Mouse (Mus musculus): Measurements from ENCODE around the gene Snhg11. TPM values are rescaled to one million over a fixed set of nuclear protein-coding genes. Genes with fewer than 3 reads are reported as not detected.

The Snhg11 gene
- total RNA-seq (2017), result not detected in 2 replicates

DNA sequence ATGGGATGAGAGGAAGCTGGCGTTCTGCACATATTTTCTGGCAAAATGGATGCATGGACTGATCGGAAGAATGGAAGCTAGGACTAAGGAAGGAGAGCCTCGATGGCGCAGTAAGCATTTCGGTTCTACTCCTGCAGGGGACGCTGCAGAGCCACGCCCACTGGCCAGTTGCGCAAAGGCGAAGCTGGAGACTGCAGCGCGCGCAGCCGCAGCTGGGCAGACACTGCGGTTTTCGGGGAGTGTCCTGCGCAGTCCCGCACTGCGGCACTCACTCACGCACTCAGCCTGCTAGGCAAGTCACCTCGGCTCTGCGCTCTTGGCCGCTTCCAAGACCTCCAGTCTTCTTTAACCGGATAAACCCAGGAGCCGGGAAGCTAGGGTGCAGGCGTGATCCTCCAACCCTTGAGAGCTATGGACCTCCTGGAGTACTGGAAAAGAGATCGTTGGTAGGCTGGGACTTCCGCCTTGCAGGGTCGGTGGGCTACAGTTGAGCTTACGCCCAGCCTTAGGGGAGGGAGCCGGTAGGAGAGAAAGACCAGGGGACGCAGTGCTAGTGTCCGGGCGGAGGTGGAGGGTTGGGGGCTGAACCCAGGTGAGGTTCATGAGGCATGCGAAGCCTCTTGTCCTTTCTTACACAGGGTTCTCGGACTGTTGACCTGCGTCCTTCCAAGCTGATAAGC, at the start of gene Snhg11:
Snhg11 (plus strand) TSS at position 196 of the 680 bp plus-strand sequence.
- ATAC-seq (ENCODE audit: extremely low read depth, insufficient number of reproducible peaks, low FRiP score, poor library complexity, severe bottlenecking), result no peak

DNA sequence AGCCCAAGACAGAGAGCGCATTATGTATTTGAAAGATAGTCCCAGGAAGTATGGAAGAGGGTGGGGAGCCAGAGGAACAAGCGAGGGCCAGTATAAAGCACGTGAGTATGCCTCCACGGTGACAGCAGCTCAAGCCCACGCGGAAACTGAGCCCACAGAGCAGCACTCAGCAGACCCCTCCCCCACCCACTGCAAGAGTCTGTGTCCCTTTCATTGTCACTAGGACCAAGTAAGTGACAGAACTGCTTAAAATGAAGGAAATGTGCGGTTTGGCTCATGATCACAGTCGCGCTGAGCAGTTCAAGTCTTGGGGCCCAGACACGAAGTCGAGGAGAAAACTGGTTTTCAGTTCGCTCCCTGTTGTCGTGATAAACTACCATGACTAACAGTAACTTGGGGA, 41.1 kb upstream of the Snhg11 start:
- ATAC-seq (ENCODE audit: extremely low read depth, insufficient number of reproducible peaks, low FRiP score, poor library complexity, severe bottlenecking), result no peak

DNA sequence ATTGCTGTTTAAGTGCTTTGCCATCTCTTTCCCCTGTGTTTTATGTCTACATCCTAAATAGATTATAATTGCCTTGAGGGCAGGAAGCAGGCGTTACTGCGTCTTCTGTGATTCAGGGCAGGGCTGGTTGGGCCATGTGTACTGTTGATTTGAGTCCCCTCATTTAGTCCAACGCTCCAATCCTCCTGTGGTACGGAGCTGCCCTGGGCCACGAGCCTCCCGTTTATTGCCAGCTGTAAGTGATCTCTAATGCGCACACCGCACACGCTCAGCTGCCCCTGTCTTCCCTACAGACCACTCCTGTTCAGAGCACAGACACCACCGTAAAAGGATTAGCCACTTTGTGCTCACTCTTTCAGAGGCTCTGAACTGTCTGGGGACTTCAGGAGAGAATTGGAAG, 37.7 kb upstream of the Snhg11 start:
- ATAC-seq (ENCODE audit: extremely low read depth, insufficient number of reproducible peaks, low FRiP score, poor library complexity, severe bottlenecking), result no peak

DNA sequence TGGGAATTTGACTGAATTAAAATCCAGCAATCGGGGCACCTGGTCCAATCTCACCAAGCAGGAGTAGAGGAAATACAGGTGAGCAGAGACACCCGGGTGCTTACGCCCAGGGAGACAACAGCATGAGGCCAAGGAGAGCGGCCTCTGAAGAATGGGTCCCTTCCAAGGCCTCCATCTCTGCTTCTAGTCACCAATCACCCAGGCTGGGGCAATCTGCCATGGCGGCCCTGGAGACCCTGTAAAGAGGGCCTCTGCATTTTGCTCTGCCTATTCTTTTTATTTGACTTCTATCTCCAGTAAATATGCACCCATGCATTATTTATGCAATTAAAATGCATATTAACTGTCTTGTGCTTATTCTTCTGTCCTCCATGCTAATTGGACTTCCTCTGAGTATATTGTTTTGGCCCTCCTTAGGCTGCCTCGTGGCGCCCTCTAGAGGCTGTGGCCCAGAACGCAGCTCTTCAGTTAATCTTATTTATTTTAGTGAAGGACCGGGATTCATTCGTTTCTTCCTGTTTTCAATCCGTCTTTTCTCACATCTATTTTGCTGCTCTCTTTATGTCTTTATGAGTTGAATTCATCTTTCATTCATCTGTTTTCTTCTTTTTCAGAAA, 35.4 kb upstream of the Snhg11 start:
- ATAC-seq (ENCODE audit: extremely low read depth, insufficient number of reproducible peaks, low FRiP score, poor library complexity, severe bottlenecking), result peak; percentile 66

DNA sequence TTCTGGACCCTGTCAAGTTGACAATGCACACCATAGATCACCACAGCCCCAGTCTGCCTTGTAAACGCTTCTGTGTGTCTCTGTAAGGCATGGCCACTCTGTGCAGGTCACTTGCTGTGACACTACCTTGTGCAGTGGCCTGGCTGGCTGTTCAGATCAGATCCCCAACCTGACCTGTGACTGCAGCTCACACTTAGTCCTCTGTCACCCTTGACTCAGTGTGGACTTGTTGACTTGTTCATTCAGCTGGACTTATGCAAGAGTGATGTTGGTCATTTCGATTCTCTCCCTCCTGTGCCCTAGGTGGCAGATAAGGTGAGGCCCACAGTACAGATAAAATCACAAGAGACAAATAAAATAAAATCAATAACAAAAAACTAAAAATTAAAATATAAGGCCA, 34.1 kb upstream of the Snhg11 start:
- ATAC-seq (ENCODE audit: extremely low read depth, insufficient number of reproducible peaks, low FRiP score, poor library complexity, severe bottlenecking), result no peak

DNA sequence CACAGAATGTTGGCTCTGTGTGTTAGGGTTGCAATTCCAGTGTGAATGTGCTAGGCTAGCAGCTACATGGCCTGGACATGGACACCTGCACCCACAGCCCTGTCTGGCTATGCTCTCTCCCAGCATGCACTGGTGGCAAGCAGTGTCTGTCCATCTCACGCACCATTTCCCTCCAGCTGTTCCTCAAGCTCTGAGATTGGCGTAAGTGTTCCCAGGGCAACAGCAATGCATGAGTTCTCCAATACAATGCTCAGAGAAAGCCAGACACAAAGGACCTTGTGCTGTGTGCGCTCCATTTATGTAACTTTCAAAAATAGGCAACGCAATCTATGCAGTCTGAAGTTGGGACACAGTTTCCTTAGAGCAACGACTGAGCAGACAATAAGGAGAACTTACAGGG, 31.9 kb upstream of the Snhg11 start:
- no peak for ATAC-seq (ENCODE audit: extremely low read depth, insufficient number of reproducible peaks, low FRiP score, poor library complexity, severe bottlenecking)

DNA sequence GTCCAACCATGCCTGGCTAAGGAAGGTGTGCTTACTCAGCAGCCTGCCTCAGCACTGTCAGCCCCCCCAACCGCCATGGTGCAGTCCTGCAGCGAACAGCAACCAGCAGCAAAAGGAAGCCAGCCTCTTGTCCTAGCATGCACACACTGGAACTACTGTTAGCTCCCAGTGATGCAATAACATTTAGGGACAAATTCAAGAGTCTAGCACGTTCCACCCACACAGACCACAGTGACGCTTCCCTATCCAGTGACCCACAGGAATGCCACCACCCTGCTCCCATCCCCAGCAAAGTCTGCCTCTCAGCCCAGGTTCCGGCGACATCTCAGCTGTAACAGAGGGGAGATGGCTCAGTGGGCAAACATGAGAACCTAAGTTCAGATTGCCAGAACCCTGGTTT, 29.0 kb upstream of the Snhg11 start:
- no peak for ATAC-seq (ENCODE audit: extremely low read depth, insufficient number of reproducible peaks, low FRiP score, poor library complexity, severe bottlenecking)

DNA sequence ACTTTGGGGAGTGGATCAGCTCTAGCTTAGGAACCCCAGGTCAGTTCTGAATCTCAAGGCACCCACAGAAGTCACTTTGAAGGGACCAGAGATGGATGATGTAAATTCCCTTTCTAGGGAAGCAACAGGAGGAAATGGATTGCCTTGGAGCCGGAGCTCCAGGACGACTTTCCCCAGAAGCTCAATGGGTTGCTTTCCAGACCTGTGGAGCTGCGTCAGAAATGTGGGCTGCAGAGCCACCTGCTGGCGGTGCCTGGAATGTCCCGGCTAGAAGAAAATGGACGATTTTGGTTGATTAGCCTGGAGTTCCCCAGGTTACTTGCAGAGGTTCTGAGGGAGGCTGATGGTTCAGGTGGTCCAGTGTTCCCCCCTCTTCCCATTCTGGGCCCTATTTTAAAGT, 27.6 kb upstream of the Snhg11 start:
- peak; percentile 84 for ATAC-seq (ENCODE audit: extremely low read depth, insufficient number of reproducible peaks, low FRiP score, poor library complexity, severe bottlenecking)

DNA sequence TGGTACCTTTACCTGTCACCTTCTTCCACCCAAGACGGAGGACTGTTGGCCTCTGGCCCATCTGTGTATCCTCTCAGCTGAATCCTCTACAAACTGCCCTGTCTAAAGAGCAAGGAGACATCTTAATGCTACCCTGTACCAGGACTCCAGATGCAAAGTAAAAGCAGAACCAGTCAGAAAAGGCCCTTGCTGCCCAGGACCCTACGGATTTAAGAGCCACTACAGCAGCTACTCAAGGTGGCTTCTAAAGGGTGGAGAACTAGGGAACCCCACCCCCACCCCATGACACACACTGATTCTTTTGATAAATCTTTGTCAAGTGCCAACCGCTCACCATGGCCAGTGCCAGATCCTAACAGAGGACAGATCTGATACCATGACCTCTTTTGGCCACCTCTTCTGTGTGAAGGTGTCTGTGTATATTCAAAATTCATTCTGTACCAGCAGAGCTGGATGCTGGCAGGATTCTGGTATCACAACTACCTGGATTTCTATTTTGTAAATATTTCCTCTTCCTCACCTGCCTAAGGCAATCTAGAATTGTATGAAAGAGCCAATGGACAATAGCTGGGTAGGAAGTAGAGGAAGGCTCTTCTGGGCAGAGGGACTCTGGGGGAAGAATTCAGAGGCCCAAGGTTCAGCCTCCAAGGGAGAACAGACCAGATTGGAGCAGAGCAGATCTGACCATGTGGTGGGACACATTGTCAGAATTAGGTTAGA, 22.5 kb upstream of the Snhg11 start:
- no peak for ATAC-seq (ENCODE audit: extremely low read depth, insufficient number of reproducible peaks, low FRiP score, poor library complexity, severe bottlenecking)

DNA sequence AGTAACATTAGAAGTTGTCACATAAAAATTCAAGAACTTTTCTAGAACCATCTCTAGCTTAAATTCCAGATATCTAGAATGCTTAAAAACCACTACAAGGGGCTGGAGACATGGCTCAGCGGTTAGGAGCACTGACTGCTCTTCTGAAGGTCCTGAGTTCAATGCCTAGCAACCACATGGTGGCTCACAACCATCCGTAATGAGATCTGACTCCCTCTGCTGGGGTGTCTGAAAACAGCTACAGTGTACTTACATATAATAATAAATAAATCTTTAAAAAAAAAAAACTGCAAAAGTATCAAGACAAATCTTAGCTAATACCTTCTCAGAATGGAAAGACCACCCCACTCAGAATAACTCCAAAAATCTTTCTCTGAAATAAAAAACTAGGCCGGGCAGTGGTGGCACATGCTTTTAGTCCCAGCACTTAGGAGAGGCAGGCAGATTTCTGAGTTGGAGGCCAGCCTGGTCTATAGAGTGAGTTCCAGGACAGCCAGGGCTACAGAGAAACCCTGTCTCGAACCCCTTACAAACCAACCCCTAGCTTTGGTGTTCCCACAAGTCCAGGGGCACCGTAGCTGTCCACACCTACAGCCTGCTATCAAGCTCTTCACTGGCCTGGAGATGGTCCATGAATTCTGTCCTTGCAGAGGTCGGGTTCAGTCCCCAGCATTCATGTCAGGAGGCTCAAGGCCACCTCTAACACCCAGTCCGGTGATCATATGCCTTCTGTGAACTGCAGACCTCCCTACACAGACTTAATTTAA, 20.9 kb upstream of the Snhg11 start:
- ATAC-seq (ENCODE audit: extremely low read depth, insufficient number of reproducible peaks, low FRiP score, poor library complexity, severe bottlenecking), result no peak

DNA sequence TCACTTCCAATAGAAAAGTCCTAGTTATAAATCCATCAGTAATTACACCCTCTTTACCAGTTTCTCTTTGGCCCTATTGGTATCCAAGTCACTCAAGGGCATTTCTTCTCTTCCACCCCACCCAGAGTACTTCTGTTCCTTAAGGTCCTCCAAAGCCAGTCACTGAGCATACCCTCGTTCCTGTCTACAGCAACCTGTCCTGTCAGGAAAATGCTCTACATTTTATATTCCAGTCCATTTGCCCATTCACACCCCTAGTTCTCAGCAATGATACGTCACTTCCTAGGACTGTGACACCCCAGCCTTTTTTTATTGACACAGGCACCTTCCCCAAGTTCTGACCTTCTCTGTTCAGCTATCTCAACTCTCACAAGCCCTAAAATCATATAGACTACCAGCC, 20.2 kb upstream of the Snhg11 start:
- ATAC-seq (ENCODE audit: extremely low read depth, insufficient number of reproducible peaks, low FRiP score, poor library complexity, severe bottlenecking), result no peak

DNA sequence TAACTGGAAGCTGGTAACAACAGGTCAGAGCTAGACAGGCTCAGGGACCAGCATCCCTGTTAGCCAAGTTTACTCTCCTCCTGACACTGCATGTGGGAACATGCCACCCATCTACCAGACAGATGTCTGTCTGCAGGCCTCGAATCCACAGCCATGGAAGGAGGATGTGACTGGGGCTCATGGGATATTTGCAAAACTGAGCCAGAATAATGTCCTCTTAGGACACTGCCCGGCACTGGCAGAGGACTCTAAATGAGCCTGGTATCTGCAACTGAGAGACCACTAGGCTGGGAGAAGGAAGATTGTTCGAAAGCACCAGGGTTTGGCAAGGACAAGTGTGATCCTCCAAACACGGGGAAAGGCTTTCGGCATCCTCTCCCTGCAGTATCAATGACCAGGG, 19.3 kb upstream of the Snhg11 start:
- no peak for ATAC-seq (ENCODE audit: extremely low read depth, insufficient number of reproducible peaks, low FRiP score, poor library complexity, severe bottlenecking)

DNA sequence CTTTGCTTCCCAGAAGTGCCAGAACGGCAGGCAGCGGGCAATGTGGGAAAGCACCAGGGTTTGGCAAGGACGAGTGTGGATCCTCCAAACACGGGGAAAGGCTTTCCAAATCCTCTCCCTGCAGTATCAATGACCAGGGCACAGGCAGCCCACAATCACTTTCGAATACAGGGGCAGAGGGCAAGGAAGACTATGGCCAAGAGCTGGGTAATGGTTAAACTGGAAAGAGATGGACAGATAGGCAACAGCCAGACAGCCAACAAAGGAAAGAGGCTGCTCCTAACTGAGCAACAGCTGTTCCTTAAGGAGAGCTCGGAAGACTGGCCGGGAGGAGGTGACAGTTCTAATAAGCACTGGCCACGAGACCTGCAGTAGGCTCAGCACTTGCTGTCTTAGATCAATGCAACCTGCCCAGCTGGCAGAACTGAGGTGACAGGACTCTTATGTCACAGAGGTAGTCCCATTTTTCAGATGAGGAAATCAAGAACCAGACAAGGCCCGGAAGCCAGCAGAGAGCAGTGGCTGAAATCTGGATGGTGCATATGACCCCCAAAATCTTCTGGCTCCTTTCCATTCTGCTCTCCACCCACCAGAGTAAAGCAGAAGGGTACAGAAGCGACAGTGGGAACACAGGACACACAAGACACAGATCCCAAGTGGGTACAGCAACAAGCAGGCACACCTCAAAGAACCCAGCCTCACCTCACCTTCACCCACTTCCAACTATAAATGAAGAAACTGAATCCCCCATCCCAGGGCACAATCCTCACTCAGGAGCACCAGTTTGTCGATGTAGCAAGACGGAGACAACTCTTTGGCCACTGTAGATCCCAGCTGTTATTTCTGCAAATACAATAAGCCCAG, 15.4 kb upstream of the Snhg11 start:
- ATAC-seq (ENCODE audit: extremely low read depth, insufficient number of reproducible peaks, low FRiP score, poor library complexity, severe bottlenecking), result no peak

DNA sequence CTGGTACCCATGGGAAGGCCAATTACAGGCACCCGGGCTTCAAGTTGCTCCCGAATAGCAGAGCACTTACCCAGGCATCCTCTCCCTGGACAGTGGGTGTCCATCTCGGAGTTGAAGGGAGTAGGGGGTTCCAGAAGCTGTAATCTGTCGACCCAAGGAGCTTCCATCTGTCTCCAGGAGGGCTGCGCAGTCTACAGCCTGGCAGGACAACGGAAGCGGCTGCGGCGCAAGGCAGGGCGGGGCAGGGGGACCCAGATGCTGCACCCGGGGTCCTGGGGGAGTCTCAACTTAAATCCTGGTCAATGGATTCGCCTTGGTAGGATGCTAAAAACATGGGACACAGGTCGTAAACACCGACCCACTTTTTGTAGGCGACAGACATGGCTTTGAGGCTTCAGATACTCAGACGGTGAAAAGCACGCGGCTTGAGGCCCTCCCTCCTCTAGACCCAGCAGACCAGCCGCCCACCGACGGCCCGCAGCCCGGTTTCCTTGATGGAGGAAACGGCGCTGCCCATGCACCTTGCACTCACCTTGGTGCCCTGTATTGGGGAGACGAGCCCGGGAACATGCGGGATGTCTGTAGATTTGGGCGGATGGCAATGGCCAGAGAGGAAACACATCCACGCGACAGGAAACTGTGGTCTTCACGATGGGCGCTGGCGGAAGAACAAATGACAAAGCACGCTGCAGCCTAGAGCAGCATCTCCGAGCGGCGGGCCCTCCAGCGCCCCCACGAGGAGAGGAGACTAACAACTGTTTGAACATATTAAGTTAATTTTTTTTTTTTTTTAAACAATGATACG, 14.4 kb upstream of the Snhg11 start:
- peak; percentile 90 for ATAC-seq (ENCODE audit: extremely low read depth, insufficient number of reproducible peaks, low FRiP score, poor library complexity, severe bottlenecking)

DNA sequence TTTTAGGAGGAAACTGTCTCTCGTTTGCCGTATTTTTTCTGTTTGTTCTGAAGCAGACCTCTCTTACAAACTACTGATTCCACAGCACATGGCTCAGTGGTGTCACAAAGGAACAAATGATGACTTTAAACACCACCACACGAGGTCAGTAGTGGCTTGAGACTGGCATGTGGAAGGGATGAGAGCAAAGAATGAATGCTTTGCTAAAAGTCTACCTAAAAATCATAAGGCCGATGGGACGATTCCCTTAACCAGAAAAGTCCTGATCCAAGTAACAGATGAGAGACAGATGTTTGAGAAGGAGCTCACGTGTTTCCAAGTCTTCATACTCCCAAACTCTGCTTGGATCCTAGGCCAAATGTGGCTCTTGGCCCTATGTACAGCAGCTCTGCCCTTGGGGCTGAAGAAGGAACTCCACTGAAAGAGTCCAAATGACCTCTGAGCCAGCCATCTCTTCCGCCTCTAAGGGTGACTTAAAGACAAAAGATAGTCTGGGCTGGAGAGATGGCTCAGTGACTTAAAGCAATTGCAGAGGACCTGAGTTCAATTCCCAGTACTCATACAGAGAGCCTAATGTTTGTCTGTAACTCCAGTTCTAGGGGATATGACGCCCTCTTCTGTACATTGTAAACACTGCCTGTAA, 13.6 kb upstream of the Snhg11 start:
- no peak for ATAC-seq (ENCODE audit: extremely low read depth, insufficient number of reproducible peaks, low FRiP score, poor library complexity, severe bottlenecking)

DNA sequence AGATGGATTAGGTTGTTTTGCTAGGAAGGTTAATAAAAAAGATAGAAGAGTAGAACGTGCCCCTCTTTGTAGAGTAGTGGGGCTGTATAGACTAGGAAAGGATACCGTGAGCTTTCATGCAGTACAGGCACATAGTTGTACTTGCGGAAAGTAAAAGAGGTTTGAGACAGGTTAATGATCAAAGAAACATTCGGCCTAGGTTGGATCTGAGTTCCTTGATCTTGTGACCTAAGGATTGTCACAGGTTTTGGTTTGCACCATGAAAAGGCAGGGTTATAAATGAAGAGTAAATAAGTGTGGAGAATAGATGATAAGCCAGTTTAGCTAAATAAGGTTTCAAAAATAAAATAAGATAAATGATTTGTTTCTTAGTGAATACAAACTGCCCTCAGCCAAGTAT, 11.3 kb upstream of the Snhg11 start:
- no peak for ATAC-seq (ENCODE audit: extremely low read depth, insufficient number of reproducible peaks, low FRiP score, poor library complexity, severe bottlenecking)

DNA sequence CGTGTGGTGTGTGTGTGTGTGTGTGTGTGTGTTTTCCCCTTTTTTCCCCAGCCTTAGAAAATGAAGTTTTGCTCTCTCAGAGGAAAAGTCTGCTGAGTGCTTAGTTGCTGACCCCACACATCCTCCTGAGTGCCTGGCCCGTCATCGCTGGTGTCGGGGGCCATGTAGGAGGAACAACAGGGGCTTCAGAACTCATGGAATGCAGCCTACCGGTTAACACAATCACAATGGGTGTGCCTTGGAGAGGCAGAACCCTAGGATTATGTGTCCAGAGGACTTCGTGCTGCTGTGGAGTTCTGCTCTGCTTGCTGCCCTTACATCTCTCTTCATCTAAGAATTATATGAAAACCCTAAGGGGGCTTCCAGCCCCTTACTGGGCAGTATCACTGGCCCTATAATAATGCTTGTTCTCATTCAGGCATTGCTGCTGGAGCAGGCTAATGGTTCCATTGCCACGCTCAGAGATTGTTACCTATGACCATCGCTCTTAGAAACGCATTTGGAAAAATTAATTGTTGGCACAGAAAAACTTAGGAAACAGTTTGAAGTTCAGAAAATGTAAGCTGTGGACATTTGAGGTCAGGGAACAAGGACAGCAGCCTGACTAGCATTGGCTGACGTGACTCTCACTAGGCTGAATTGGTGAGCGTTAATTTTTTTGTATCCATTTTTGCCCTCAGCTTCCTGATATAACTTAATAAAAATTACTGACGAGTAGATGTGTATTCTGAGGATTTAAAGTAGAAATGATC, 10.2 kb upstream of the Snhg11 start:
- no peak for ATAC-seq (ENCODE audit: extremely low read depth, insufficient number of reproducible peaks, low FRiP score, poor library complexity, severe bottlenecking)
